Mouse (Mus musculus) lung, adult 18-20 months (tissue): ENCODE data around the gene Mrpl10.

Source experiments
- DNase-seq, 2 experiments: peaks; one replicate each; pipeline ENCODE4 v3.0.0; 2022; ENCODE audit warnings: mixed read lengths in 2 of 2

Gene Mrpl10

DNA sequence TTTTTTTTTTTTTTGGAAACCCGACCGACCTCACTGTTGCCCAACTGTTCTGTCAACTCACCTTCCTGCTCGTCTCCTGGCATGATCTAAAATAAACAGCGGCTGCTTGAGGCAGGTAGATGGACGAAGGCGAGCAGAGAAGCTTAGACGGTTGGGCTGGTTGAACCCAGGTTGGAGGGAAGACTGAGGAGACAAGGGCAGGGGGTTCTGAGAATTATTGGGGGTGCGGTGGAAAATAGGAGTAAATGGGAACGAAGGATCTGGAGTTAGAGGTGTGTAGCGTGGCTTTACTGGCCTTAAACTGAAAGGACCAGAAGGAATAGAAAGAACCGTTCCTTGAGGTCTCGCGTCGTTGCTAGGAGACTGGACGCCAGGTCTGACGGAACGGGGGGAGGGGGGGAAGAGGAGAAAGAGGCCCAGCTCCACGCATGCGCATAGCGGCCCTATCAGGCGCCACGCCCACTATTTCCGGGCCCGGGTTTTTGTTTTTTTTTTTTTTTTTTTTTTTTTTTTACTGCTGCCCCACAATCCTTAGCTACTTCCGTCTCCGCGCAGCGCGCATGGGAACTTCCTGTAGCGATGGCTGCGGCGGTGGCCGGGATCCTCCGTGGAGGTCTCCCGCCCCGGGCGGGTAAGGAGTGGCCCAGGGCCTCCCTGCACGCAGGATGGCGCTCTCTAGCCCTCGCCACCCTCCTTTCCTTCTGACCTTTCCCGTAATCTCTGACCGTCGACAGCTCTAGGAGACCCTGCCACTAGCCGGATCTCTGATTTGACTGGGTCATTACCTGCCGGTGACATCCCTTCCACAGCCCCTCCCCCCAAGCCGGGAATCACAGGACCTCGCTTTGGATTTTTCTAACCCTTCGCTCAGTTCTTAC lies at the start of gene Mrpl10, which contains the start of gene Lrrc46:
Gene Mrpl10, plus strand, starts transcription at position 539 of the 878 bp plus-strand sequence.
Gene Lrrc46, minus strand, starts transcription at position 386 of the 878 bp plus-strand sequence.
- DNase-seq, result peak; percentile 83 to 88

DNA sequence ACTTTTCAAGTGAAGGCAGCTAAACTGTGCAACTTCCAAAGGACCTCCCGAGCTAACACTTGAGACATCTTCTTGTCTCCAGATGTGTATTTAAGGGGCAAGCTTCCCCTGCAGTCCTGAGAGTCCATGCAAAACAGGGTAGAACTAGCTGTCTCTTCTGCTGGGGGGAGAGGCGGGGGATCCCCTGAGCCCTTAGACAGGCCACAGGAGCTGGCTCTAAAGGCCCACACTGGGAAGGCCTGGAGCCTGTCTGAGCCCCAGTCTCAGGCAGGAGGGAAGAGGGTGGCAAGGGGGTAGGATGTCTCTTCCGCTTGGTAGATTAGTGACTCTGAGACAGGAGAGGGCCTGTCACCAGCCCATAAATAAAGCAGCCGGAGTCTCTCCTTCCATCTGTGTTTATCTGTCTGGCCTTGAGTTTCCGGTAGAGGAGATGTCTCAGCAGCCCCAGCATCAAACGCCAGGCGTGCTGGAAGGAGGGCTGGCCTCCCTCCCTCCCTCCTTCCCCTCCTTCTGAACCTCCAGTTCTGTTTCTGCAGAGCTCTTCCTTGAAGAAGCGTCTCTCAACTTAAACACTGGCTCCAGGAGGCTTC lies 48.5 kb upstream of the Mrpl10 start:
- no peak for DNase-seq

GRCm38 (mm10) chr11:96995031-96995430 lies 46.3 kb upstream of the Mrpl10 start:
- no peak for DNase-seq

DNA sequence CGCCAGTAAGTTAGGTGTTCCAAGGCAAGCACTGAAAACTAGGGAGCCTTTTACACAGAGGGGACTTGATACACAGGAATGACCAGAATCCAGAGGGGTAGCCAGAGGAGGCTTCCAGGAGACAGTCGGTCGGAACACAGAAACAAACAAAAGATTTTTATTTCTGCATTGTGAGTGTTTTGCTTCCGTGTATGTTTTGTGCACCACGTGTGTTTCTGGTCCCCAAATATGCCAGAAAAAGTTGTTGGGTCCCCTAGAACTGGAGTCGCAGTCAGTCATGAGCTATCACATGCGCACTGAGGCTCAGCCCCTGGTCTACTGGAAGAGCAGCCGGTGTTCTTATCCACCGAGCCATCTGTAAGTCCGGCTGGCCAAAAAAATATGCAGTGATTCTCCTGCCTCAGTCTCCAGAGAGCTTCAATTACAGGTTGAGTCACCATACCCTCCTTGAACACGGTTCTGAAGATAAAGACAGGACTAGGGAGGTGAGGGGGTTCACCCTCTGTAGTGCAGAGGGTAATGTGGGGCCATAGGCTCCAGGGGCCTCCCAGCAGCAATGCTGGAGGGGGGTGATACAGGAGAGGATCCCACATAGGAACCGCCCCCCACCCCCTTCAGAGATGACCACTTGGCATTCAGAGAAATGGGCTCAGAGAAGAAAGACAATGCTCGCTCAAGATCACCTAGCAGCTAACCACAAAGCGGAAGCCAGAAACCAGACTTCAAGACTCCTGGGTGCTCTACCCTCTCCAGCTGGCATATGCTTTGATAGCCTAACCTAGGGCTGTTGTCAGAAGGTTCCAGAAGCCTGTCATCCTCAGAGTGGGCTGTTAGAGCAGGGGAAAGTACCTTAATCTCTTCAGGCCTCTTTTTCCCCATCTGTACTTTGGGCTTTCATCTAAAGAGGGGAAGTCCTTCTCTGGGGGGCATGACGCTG lies 45.3 kb upstream of the Mrpl10 start:
- DNase-seq, result no peak

DNA sequence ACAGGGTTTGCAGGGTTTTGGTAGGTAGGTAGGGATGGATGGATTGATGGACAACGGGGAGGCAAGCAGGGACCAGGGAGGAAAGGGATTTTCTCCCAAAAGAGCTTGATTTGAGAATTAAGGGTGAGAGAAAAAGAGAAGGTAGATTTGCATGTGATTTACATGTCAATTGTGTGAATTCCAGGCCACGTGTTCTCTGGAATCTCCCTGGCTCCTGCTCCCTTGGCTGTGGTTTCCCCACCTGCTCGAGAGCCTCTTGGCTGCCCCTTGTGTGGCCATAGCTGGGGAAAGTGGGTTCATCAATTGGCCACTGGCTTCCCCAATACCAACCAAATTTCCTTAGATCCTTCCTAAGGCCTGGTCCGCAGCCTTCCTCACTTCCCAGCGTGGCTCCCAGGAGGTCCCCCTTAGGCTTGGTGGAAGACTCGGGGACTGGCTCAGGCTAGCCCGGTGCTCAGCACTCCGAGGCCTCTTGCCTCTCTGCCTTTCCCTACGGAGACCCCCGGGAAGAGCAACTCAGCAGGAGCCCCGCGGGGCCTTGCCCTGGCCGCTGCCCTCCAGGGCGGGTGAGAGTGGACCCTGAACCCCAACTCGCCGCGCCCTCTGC lies 44.5 kb upstream of the Mrpl10 start:
- DNase-seq, result no peak

GRCm38 (mm10) chr11:96997380-96997956 lies 43.9 kb upstream of the Mrpl10 start:
- DNase-seq, result no peak

DNA sequence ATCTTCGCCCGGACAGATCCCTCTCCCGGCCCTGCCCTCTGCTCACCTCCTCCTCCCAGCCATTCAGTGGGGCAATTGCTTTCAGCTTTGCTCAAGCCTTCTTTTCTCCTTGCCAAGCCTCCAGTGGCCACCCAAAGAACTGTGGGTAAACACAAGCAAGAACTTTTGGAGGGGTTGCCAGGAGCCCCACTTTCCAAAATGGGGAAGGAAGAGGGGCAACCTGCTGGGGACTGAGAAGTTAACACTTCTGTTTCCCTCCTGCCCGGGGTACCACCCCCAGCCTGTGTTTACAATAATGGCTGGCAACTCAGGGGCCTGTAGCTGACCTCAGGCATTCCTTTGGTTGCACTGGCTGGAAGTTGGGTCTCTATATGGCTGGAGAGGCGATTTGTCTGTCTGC lies 38.2 kb upstream of the Mrpl10 start:
- DNase-seq, result no peak

DNA sequence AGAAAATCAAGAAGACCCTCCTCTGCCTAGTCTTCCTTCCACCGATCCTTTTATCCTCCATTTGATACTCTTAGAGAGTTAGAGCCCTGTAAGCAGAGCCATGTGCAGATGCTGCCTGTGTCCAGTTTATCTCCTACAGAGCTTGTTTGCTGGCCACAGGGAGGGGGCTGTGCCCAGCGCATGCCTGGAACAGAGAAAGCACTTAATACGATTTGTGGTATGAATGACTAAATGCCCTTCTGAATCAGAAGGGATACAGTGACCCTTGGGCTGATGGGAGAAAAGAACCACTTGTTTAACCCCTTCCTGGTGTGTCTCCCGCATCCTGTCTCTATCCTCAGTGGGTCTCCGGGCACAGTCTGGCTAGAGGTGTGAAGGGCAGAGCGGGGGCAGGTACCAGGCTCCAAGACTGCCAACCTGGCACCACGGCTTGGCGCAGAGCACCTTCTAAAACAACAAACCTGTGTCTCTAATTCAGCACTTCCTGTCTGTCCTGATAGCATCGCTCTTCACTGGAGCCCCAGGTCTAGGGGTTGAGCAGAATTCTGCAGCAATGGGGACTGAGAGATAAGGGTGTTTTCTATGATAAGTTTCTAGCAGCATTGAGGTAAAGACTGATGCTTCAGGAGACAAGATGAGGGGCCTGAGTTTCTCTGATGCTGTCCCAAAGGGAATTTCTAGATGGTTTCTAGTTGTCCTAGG lies 34.1 kb upstream of the Mrpl10 start:
- no peak for DNase-seq

DNA sequence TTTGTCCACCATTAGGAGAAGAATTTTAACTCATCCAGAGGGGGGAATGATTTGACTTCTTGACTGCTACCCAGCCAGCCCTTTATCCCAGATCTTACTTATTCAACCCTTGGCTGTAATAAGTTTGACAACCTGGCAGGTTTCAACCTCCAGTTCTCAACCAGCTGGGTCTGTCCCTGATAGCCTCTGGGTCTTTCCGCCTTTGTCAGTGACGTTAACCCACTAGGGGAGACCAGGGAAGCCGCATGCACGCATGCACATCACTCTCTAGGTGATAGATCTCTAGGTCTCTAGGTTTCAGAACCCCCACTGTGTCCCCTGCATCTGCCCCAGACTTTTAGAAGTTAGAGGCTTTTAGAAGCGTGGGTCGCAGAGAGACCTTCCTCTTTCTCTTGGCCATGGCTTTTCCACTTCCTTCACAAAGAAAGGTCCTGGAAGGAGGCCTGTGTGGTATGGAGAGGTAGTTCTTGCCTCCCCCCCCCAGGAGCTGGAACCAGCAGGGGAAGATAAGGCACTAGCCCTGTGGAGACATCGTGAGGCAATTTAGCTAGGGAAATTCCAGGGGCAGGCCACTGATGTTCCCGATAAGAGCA lies 32.1 kb upstream of the Mrpl10 start:
- DNase-seq, result no peak

- DNase-seq, result no peak
Observed at GRCm38 (mm10) chr11:97013121-97013670, 28.2 kb upstream of the Mrpl10 start, which contains the start of gene Sp6. Gene Sp6 (plus strand): TSS chr11:97013394.

DNA sequence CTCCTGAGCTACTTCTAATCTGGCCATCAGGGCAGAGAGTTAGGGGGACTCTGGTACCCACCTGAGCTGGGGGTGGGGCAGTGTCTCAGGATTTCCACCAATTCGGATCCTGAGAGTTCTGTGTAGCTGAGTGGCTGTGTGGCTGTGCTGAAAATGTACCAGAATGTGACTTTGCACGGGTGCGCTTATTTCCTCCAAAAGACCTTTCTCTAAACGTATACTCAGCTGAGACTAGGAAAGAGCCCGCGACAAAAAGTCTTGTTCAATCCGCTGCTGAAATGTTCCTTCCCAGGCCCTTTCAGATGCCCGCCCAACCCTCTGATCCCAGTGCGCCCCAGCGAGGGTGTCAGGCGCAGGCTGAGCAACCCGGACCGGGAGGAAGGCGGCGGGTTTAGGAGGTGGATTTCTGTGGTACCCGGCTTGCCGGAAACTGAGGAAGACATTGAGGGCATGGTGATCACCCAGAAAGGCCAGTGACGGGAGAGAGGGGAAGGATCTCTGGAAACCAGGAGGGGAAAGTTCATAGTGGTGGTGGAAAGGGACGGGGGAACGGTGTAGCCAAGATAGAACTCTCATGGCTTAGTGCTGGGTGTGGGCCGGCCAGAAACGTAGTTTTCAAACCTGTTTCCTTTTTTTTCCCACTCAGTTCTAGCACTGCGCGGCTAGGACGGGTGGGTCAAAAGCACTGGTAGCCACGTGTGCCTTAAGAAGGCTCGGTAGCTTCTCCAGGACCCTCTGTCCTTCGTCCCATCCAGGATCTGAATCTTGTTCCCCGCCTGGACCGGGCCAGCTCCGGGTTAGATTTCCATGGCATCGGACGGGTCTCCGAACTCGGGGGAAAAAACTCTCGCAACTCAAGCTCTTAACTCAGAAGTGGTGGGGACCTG lies 23.4 kb upstream of the Mrpl10 start:
- DNase-seq, result no peak

GRCm38 (mm10) chr11:97018583-97019344 lies 22.6 kb upstream of the Mrpl10 start:
- no peak for DNase-seq

GRCm38 (mm10) chr11:97019345-97019708 lies 22.0 kb upstream of the Mrpl10 start:
- DNase-seq, result no peak

DNA sequence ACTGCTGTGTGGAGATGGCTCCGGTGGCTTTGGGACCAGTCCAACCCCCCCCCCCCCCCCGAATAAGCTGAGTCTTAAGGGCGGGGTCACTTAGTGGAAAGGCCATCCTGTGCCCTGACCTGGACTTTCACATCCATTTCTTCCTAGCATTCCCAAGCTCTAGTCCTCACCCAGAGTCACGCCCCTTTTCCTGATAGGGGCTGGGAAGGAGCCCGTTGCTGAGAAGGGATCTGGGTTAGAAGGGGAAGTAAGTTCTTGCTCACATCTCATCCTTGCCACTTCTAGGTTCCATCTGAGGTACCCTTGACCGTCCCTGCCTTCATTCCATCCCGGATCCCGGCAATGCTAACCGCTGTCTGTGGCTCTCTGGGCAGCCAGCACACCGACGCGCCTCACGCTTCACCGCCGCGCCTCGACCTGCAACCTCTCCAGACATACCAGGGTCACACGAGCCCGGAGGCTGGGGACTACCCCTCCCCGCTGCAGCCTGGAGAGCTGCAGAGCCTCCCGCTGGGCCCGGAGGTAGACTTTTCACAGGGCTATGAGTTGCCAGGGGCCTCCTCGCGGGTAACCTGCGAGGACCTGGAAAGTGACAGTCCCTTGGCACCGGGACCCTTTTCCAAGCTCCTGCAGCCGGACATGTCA lies 20.1 kb upstream of the Mrpl10 start:
- DNase-seq, result no peak

DNA sequence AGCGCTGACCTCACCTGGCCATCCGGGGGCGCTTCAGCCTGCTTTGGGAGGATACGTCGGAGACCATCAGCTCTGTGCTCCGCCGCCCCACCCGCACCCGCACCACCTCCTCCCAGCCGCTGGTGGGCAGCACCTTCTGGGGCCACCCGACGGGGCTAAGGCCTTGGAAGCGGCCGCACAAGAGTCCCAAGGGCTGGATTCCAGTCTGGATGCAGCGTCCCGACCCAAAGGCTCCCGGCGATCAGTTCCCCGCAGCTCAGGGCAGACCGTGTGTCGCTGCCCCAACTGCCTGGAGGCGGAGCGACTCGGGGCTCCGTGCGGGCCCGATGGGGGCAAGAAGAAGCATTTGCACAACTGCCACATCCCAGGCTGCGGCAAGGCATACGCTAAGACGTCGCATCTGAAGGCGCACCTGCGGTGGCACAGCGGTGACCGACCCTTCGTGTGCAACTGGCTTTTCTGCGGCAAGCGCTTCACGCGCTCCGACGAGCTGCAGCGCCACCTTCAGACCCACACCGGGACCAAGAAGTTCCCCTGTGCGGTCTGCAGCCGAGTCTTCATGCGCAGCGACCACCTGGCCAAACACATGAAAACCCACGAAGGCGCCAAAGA lies 19.4 kb upstream of the Mrpl10 start:
- DNase-seq, result peak; percentile 70 to 80

DNA sequence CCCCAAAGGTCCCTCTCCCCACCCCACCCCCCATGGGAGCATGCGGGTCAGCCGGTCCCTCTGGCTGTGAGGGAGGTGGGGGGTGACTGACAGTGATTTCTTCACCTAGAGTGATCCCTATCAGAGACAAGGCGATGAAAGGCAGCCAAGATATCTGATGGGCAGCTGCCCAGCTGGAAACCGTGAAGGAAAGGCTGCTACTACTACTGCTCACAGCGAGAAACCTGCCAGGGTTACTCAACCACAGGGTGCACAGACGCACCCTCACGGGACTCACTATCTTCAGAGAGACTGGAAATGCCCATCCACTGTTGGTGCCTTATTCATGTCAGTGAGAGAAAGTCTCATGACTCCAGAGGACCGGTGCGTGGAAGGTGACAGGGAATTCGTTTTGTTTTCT lies 16.4 kb upstream of the Mrpl10 start:
- peak; percentile 28 to 36 for DNase-seq

GRCm38 (mm10) chr11:97025721-97026344 lies 15.5 kb upstream of the Mrpl10 start:
- peak; percentile 86 to 90 for DNase-seq
